Mouse (Mus musculus) layer of hippocampus, adult 9-11 months (tissue): ENCODE results near the gene Zbtb38.
"Not testable (repeated sequence)": the region's sequence is repeated elsewhere in the genome, so short reads cannot be mapped to it uniquely, and the experiment has no call there.

Experiments used
- DNase-seq: peaks from one replicate; pipeline ENCODE4 v3.0.0; 2022

Gene Zbtb38

GRCm38 (mm10) chr9:96676671-96677070, 76.0 kb downstream of the Zbtb38 start:
- no peak for DNase-seq

DNA sequence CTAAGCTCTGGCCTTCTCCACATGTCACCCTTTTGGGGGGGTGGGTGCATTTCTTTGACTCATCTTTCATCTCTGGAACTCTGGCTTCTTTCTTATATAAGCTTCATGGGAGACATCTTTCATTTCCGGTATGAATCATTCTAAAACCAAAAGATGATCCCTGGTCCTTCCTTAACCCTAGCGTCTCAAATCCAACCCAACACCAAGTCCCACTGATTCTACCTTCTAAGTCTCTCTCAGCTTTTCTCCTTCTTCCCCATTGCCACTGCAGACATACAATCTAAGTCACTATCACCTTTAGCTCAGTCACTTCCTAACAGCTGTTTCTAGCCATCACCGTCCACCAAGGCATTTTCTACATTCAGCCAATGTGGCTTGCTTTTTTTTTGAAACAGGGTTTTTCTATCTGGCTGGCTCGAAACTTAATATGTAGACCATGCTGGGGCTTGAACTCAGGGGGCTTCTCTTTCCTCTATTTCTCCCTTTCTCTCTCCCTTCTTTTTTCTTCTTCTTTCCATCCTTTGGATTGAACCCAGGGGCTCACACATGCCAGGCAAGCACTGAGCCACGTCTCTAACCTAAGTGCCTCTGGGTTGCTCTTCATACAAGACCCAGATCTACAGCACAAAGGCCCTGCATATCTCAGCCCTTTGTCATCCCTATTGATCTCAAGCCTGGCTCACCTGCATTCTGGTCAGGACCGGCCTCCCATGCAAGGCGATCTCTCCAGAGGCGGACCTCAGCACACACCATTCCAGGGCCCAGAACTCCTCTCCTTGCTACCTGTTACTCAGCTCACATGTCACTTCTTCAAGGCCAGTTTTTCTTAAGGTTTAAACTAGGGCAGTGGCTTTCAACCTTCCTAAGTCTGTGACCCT, 76.6 kb downstream of the Zbtb38 start:
- no peak for DNase-seq

GRCm38 (mm10) chr9:96675071-96675762, 77.4 kb downstream of the Zbtb38 start:
- peak; percentile 66 for DNase-seq

DNA sequence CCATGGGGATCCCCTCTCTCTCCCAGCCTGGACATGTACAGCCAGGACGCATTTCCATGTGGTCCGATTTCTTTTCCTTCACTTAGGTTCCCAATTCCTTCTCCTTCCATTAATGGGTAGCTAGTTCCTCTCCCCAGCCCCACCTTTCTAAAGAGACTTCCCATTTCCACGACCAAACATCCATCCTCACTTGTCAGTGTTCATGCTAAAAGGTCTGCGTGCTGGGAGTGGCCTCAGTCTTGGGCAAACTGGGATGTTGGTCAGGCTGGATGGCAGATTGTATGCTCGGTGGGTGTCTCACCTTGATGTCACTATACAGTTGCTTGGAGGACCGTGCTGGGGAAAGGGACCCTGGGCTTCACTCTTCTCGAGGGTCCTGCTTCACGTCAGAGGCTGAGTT, 78.3 kb downstream of the Zbtb38 start:
- no peak for DNase-seq

- DNase-seq, result no peak
These were observed 80.2 kb downstream of the Zbtb38 start for GRCm38 (mm10) chr9:96672466-96672865.

DNA sequence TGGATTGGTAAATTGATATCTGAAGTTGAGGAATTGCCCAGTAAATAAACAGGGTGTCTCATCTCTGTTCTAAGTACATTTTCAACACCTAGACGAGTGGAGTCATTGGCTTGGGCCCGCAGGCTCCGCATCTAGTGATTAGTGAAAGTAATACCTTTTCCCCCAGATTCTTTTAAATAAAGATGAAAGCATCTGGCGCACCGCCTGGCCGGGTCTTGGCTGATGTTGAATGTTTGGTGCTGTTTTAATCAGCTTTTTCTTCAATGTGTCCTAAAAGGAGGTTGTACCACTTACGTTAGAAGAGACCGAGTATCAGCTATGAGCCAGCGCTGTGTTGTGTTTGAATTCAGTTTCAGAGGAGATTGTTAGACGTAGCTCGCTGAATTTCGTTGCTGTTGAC, 81.4 kb downstream of the Zbtb38 start:
- no peak for DNase-seq

GRCm38 (mm10) chr9:96669877-96670276, 82.8 kb downstream of the Zbtb38 start:
- peak; percentile 98 for DNase-seq

- DNase-seq, result peak; percentile 75
These were observed 84.0 kb downstream of the Zbtb38 start for GRCm38 (mm10) chr9:96668628-96669027.

GRCm38 (mm10) chr9:96660510-96661244, 92.0 kb downstream of the Zbtb38 start:
- peak; percentile 38 for DNase-seq

GRCm38 (mm10) chr9:96659801-96660200, 92.8 kb downstream of the Zbtb38 start:
- DNase-seq, result no peak

DNA sequence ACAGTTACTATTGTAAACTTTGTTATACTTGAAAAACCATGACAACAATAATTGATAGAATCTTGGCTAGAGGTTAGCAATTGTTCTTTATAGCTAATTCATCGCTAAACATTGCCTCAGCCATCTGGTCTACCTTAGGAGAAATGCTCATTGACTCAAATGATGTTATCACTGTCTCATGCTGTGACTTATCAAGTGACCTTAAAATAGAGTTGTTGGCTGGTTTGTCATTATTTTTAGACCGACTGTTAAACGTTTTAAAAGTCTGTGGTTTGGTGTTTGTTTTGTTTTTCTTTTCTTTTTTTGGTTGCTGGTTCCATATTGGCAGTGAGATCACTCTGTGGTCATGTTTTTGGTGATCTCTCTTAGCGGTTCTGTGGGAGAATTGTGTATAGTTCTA, 99.1 kb downstream of the Zbtb38 start:
- DNase-seq, result no peak

DNA sequence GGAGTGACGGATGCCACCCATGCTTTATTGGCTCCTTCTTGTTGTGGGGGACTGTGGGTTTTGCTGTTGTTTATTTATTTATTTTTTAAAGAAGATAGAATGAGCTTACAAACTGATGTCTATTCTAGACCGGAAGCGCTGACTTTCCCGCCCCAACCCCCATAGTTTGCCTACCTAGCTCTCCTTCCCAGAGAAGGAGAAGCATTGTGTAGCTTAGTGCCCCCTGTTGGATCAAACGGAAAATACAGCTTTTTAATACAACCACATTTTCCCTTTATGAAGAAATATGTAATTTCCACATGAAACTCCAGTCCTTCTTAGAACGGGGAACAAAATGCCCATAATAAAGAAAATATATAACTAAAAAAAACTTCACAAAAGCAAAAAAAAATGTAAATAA, 99.9 kb downstream of the Zbtb38 start:
- DNase-seq, result no peak

- DNase-seq, result no peak
These were observed 101.8 kb downstream of the Zbtb38 start for GRCm38 (mm10) chr9:96650807-96651206.

DNA sequence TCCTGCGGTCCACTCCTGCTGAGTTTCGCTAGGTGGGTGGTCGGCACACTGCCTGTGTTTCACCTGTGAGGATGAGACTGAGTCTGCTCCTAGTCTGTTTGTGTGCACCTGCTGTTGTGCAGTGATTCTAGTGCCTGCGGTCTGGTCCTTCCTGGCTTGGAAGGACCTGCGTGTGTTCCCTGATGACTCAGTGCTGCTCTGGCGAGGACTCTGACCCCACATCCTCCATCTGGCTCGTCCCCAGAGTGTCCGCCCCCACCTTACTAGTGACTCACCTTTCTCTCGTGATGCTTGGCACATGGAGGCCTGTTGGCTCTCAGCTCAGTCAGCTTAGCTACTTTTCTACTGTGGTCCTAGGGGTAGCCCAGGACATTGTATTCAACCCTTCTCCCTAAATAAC, 102.7 kb downstream of the Zbtb38 start:
- no peak for DNase-seq

DNA sequence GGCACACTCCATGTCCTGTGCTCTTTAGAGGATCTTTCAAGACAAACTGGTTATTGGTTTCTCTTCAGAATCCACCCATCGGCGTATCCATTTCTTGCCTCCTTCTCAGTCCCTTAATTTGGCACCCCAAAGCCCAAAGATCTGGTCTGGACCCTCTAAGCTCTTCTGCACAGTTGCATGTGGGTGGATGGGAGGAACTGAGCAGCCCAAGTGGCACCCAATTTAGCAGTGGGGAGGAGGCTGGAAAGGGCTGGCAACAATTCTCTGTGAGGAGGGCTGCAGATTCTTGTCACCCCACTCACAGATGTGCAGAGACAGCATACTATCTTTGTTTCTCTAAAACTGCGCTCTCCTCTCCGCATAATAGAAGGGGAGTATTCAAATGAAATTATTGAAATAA, 103.3 kb downstream of the Zbtb38 start:
- no peak for DNase-seq

DNA sequence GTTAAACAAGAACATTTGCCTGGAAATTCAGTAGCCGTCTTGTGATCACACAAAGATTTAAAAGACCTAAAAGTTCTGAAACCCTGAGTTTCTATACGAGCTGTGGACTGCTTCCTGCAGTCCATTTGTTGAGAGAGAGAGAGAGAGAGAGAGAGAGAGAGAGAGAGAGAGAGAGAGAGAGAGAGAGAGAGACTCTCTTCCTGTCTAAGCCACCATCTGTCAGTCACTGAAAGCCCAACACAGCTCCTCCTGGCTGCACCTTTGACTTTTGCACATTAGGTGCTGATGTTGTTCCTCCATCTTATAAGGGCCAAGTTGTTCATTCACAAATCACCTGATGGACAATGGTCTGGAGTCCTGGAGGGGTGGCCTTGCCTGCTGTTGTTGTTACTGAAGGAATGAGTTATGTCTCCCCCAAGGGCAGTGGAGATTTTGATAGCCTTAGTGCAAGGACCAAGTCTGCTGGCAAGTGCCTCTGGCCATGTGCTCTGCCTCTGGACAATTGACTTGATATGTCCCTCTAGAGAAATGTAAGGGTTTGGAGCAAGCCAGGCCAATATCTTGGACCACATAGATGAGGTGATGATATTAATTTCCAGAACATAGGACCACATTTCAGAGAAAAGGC, 105.8 kb downstream of the Zbtb38 start:
- DNase-seq, result no peak

GRCm38 (mm10) chr9:96644840-96645239, 107.8 kb downstream of the Zbtb38 start:
- DNase-seq, result no peak

DNA sequence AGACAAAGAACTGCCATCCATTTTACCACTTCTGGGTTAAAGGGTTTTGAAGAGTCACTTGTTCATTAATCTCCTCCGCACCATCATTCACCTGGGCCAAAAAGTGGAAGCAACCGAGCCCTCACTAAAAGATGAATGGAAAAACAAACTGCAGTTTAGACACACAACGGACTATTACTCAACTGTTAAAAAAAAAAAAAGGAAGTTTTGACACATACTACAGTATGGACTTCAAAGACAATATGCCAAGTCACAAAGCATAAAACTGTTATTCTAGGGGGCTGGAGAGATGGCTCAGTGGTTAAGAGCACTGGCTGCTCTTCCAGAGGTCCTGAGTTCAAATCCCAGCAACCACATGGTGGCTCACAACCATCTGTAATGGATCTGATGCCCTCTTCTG, 108.6 kb downstream of the Zbtb38 start:
- DNase-seq, result not testable (repeated sequence)

DNA sequence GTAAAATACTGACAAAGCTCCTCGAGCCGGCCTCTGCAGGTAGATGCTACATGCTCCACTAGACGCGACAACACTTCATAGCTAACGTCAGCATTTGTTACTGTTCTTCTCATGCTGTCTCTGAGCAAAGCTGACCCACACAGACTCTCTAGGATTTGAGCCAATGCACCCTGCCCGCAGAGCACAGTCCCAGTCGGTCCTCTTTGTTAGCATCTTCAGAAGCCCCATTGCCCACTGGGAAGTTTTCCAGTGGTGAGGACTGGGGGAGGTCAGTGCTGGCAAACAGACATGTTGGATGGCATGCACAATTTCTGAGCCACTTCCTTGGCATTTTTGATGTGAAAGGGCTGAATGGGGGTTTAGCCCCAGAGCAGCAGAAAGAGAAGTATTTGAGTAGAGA, 113.2 kb downstream of the Zbtb38 start:
- DNase-seq, result peak; percentile 48

- no peak for DNase-seq
These were observed 114.1 kb downstream of the Zbtb38 start for GRCm38 (mm10) chr9:96638508-96638907.

DNA sequence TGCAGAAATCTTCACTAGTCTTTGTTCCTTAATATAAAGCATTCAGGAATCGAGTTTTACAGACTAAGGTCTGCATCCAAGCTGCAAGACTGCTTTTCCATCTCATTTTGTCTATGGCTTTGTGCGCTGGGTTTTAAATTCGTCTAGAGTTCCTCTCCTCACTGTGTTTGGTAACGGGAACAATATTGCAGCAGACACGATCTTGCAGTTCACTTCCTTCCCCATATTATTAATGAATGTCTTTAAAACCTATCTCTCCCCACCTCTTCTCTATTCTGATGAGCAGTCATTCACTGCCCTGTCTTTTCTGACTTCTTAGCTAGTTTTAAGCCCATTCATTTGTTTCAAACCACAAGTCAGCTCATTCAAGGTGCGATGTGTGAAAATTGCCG, 115.5 kb downstream of the Zbtb38 start:
- DNase-seq, result no peak

- no peak for DNase-seq
These were observed 116.0 kb downstream of the Zbtb38 start for GRCm38 (mm10) chr9:96636423-96637156.
